Mouse (Mus musculus) forebrain, embryonic 11.5 days (tissue): ENCODE measurements around the gene Nudt3. TPM values are rescaled to one million over a fixed set of nuclear protein-coding genes. Genes with fewer than 3 reads are reported as not detected.

Source experiments
- ATAC-seq: fragments of 200-750 bp; cut with Nextera tagmentation; replicated peaks from 2 replicates; pipeline ENCODE4 v1.8.0; 2017; ENCODE audit warnings: moderate TSS enrichment; ENCODE audit not compliant: low FRiP score
- DNase-seq: peaks from one replicate; pipeline ENCODE4 v3.0.0-alpha.2; 2017; ENCODE audit warnings: low spot score
- H3K27ac ChIP-seq: fragments of 300-500 bp; sonication (generic); 2 replicates; pipeline ENCODE4 v1.5.1; 2014; ENCODE audit warnings: low read depth, low read length
- H3K27me3 ChIP-seq: fragments of 300-500 bp; sonication (generic); 2 replicates; pipeline ENCODE4 v1.6.1; 2014; ENCODE audit warnings: mild to moderate bottlenecking, low read length, mixed read lengths; ENCODE audit not compliant: control insufficient read depth, insufficient read depth
- H3K36me3 ChIP-seq: fragments of 300-500 bp; sonication (generic); 2 replicates; pipeline ENCODE4 v1.6.1; 2014; ENCODE audit warnings: mild to moderate bottlenecking, low read length, moderate library complexity, mixed read lengths; ENCODE audit not compliant: control insufficient read depth, insufficient read depth
- H3K4me1 ChIP-seq: fragments of 300-500 bp; sonication (generic); replicated peaks from 2 replicates; pipeline ENCODE4 v1.6.1; 2014; ENCODE audit warnings: low read length, mixed read lengths; ENCODE audit not compliant: control insufficient read depth, insufficient read depth
- H3K4me2 ChIP-seq: fragments of 300-500 bp; sonication (generic); 2 replicates; pipeline ENCODE4 v1.6.1; 2014; ENCODE audit warnings: low read depth, mild to moderate bottlenecking, low read length, moderate library complexity, mixed read lengths; ENCODE audit not compliant: severe bottlenecking
- H3K4me3 ChIP-seq: fragments of 300-500 bp; sonication (generic); 2 replicates; pipeline ENCODE4 v1.5.1; 2014; ENCODE audit warnings: low read depth, low read length
- H3K9ac ChIP-seq: fragments of 300-500 bp; sonication (generic); 2 replicates; pipeline ENCODE4 v1.6.1; 2014; ENCODE audit warnings: low read length
- H3K9me3 ChIP-seq: fragments of 300-500 bp; sonication (generic); 2 replicates; pipeline ENCODE4 v1.6.1; 2016; ENCODE audit warnings: low read length, mixed read lengths; ENCODE audit not compliant: control insufficient read depth
- WGBS: fragments of 180-500 bp; shearing (Covaris S2); extraction: QIAGEN DNeasy Blood & Tissue Kit; methylation state at CpG from one replicate; pipeline ENCODE4 v1.1.7; 2014; 5-methylcytosine and 5-hydroxymethylcytosine counted together
- polyA plus RNA-seq: library from polyadenylated mRNA; unstranded; fragments of >200 nt; fragmentation: Nextera tagmentation; extraction: Ambion mirVana; gene quantifications from 2 replicates; pipeline ENCODE4 v1.2.1, GENCODE M21; 2014

The Nudt3 gene
- polyA plus RNA-seq, 1 experiment from 2014 or later: 50.5 TPM

DNA sequence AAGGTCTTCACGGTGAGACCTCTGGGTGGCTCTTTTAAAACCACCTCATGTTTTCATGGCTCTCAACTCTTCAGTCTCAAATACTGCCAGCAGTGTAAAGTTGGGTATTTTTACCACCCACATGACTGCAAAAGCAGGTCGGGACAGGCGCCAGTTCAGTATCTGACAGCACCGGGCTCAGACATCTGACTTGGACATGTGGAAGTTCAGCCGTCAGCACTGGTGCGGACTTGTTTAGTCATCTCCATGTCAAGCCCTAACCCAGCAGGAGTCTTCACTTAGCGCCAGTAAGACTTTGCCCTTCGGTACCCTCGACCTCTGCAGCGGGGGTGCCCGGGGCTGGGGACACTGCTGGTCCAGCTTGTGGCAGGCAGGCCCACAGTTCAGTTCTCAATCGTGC, 36.0 kb downstream of the Nudt3 start:
- Histone ChIP-seq H3K36me3 (no peaks in the 10 kb centered on the region; the same call in 1 of the 2 replicates), H3K4me3 (no peak overlapping the region)

DNA sequence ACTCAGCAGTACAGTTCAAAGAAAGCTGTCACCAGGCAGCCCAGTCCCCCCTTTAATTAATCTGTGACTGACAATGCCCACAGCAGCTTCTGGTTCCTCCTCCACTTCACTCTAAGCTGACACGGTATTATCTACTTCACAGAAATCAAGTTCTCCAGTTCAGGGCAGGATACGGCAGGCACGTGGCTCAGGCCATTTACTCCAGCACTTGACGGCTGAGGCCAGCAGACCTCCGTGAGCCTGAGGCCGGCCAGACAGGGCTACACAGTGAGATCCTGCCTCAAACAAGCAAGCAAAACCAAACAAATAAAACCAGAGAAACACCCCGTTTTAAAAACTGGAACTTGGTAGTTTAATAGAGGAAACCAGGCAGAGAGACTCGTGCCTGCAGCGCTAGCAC, 36.6 kb downstream of the Nudt3 start:
- 86% methylated on average over 9 of the region's 9 CpGs for WGBS
- Histone ChIP-seq H3K9me3 (no peaks in the 10 kb centered on the region), H3K4me1 (no peaks in the 10 kb centered on the region), H3K4me2 (no peak overlapping the region), H3K27me3 (no peaks in the 10 kb centered on the region), H3K36me3 (no peaks in the 10 kb centered on the region; the same call in 1 of the 2 replicates), H3K27ac (no peak overlapping the region), H3K4me3 (no peak overlapping the region), H3K9ac (no peak overlapping the region)
- no peak for DNase-seq
- ATAC-seq: no peak

More for the DNA sequence above, 36.0 kb downstream of the Nudt3 start:
- DNase-seq: no peak
- no peak overlapping the region for H3K27ac ChIP-seq
- 87% methylated on average over 12 of the region's 12 CpGs for WGBS
- H3K9ac ChIP-seq: no peak overlapping the region
- no peak for ATAC-seq
- no peaks in the 10 kb centered on the region for H3K4me1 ChIP-seq
- no peak overlapping the region for H3K4me2 ChIP-seq
- H3K27me3 ChIP-seq: no peaks in the 10 kb centered on the region
- H3K9me3 ChIP-seq: no peaks in the 10 kb centered on the region

DNA sequence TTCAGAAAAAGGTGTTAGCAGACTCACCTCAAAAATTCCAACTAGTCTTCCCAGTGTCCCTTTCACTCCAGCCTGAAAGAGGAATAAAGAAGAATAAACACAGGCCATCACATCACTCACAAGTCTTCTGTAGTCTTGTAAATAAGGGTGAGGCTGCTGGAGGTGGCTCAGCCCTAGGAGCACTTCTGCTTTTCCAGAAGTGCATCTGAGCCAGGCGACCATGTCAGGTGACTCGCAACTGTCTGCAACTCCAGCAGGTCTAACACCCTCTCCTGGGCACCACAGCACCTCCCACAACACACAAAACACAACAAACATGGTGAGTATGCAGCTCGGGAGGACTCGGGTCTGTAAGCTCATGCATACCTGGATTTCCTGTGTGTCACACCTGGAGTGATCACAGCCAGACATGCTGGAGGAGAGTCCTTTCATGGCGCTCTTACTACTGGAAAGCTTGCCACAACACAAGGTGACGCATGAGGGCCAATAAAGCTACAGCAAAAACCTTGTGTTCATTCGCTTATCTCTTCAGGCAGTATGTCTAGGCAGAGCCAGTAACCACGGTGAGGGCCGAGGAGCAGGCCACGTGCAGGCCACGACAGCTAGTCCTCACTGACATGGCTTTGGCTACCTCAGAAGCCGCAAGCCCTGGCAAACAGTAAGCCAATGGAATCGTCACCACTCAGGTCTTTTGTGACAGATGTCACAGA, 40.0 kb downstream of the Nudt3 start:
- no peaks in the 10 kb centered on the region for H3K9me3 ChIP-seq
- no peak overlapping the region for H3K4me3 ChIP-seq
- peaks cover 5% of the 10 kb centered on the region for H3K36me3 ChIP-seq
- H3K4me2 ChIP-seq: no peak overlapping the region
- DNase-seq: no peak
- H3K9ac ChIP-seq: no peak overlapping the region
- no peaks in the 10 kb centered on the region for H3K4me1 ChIP-seq
- 90% methylated on average over 13 of the region's 13 CpGs for WGBS
- H3K27ac ChIP-seq: no peak overlapping the region
- no peaks in the 10 kb centered on the region for H3K27me3 ChIP-seq
- no peak for ATAC-seq

DNA sequence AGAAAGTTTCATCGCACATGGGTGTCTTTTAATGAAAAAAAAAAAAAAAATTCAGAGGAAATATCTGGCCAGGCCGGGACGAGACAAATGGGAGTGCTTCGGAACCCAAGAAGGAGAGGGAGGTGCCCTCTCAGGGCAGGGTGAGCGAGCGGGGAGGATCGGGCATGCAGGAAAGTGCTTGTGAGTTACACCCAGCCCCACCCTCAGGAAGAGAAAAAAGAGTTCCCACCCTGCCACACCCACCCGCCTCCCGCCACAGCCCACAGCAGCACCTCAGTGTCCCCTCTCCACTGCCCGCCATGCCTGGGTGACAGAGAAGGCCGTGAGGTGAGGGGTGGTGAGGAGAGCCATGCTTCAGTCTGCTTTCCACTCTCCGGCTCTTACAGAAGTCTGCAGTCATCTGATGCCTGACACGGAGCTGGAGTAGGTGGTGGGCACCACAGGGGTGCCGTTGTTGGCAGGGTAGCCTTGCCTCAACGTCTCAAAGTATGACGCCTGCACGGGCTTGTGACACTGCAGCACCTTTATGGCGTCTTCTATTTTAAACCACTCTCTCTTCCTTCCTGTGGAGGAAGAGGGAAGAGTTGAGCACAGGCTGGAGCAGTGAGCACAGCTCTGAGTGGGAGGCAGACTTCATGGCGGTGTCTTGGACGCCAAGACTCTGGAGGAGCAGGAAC, 42.8 kb downstream of the Nudt3 start:
- no peak for DNase-seq
- Histone ChIP-seq H3K27me3 (no peaks in the 10 kb centered on the region), H3K9ac (no peak overlapping the region), H3K27ac (no peak overlapping the region), H3K4me1 (no peaks in the 10 kb centered on the region), H3K9me3 (no peaks in the 10 kb centered on the region), H3K4me2 (no peak overlapping the region), H3K36me3 (peaks cover 5% of the 10 kb centered on the region), H3K4me3 (no peak overlapping the region)
- whole genome bisulfite sequencing: 91% methylated on average over 20 of the region's 20 CpGs
- no peak for ATAC-seq

DNA sequence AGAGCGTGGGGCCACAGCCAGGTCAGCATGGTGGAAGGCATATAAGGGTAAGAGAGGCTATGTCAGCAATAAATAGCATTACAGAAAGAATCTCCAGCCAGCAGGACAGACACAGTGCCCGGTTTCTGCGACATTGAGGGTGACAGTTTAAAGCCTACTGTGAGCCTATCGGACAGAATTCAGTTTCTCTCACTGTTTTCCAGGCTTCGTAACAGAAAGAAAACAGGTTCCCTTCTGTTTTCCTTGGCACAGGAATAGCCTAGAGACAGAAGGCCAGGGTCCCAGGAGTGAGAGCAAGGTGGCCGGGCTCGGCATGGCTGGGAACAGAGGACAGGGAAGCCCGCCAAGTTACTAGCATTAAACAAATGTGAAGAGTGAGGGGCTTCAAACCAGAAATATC, 43.5 kb downstream of the Nudt3 start:
- Histone ChIP-seq H3K27me3 (no peaks in the 10 kb centered on the region), H3K36me3 (peaks cover 5% of the 10 kb centered on the region), H3K4me3 (no peak overlapping the region), H3K9me3 (no peaks in the 10 kb centered on the region), H3K4me1 (no peaks in the 10 kb centered on the region), H3K4me2 (no peak overlapping the region), H3K9ac (no peak overlapping the region), H3K27ac (no peak overlapping the region)
- 95% methylated on average over 8 of the region's 8 CpGs for WGBS
- DNase-seq (no peak), ATAC-seq (no peak)

DNA sequence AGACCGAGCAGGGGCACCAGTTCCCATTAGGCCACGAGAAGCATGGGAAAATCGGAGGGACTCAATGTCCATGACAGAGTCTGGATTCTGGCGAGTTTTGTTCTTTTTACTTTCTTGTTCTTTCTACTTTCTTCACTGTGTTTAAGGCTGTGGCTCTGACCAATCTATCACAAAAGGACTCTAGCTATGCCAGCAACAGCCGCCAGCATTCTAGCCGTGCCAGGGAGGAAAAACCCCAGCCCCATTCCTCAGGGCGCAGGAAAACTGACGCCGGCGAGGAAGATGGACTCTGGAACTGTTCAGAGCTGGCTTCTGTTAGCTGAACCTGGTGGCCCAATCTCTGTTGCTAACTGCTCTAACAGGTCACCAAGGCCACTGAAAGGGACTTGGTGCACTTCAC, 44.8 kb downstream of the Nudt3 start:
- no peaks in the 10 kb centered on the region for H3K27me3 ChIP-seq
- H3K4me2 ChIP-seq: no peak overlapping the region
- H3K27ac ChIP-seq: no peak overlapping the region
- no peak for ATAC-seq
- H3K9me3 ChIP-seq: no peaks in the 10 kb centered on the region
- H3K9ac ChIP-seq: no peak overlapping the region
- peaks cover 5% of the 10 kb centered on the region for H3K36me3 ChIP-seq
- no peak for DNase-seq
- no peak overlapping the region for H3K4me3 ChIP-seq
- 95% methylated on average over 10 of the region's 10 CpGs for WGBS
- no peaks in the 10 kb centered on the region for H3K4me1 ChIP-seq

DNA sequence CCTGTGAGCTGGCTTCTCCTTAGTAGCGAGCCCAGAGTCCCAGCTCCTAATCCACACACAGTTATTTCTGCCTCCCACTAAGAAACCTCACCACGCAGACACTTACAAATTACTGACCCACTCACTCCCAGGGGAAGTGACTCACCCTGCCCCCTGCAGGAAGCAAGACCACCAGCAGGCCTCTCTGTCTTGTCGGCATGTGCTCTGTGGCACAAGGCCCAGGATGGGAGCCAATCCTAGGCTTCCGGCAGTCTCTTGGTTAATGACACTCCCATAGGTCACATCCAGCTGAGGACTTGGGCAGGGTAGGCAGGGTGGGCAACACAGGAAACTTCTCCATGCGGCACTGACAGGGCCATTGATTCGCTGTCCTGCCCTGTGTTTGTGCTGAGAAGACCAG, 45.8 kb downstream of the Nudt3 start:
- DNase-seq (no peak), ATAC-seq (no peak)
- no peak overlapping the region for H3K4me2 ChIP-seq
- 78% methylated on average over 6 of the region's 6 CpGs for WGBS
- no peak overlapping the region for H3K4me3 ChIP-seq
- H3K4me1 ChIP-seq: no peaks in the 10 kb centered on the region
- peaks cover 5% of the 10 kb centered on the region for H3K36me3 ChIP-seq
- H3K27ac ChIP-seq: no peak overlapping the region
- H3K9ac ChIP-seq: no peak overlapping the region
- H3K9me3 ChIP-seq: no peaks in the 10 kb centered on the region
- no peaks in the 10 kb centered on the region for H3K27me3 ChIP-seq

DNA sequence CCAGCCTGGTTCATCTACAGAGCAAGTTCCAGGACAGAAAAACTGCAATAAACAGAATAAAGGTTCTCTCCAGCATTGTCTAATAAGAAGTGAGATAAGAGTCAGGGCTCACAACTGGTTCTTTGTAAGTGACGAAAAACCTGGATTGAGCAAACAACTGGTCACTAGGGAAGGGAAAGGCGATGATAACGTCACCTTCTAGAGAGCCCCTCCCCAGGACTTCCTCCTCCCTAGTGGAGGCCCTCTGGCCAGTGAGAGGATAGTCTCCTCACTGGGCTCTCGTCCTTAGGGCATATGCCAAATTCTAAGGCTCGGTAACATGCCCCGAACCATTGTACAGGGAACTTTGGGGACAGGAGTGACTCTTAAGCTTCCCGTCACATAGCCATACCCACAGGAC, 47.2 kb downstream of the Nudt3 start:
- Histone ChIP-seq H3K4me1 (no peaks in the 10 kb centered on the region), H3K9me3 (no peaks in the 10 kb centered on the region), H3K4me3 (no peak overlapping the region), H3K27ac (no peak overlapping the region), H3K9ac (no peak overlapping the region), H3K4me2 (no peak overlapping the region), H3K36me3 (peaks cover 5% of the 10 kb centered on the region), H3K27me3 (no peaks in the 10 kb centered on the region)
- ATAC-seq: no peak
- no peak for DNase-seq
- WGBS: 92% methylated on average over 7 of the region's 7 CpGs
